Mouse (Mus musculus) adrenal gland, postnatal 36 days (tissue): Measurements from ENCODE around the gene Ttc38. TPM values are rescaled to one million over a fixed set of nuclear protein-coding genes. Genes with fewer than 3 reads are reported as not detected.

Experiments used
- DNase-seq, 2 experiments: peaks; one replicate each; pipeline ENCODE4 v3.0.0; 2021; ENCODE audit warnings: mixed read lengths in 1 of 2
- total RNA-seq, 2 experiments: library from RNA; stranded (reverse); gene quantifications; 2 replicates each; pipeline ENCODE4 v1.2.3; 2021

Ttc38 gene
- total RNA-seq, 2 experiments from 2014 or later: 17.0 to 21.4 TPM

DNA sequence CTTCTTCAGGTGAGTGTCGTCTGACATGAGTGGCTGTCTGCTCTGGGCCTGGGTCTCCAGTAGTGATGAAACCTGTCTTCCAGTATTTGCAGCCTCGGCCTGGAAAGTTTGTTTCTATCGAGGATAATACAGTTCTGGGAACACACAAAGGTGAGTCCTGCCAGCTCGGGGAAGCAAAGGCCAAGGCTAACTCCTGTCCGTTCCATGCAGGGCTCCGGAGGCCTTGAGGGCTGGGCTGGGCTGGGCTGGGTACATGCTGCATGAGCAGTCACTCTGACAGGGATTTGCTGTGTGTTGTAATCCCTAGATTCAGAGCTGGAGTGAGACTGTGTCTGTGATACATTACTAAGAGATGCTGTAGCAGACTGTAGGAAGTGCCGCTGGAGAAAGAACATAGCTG, 61.8 kb downstream of the Ttc38 start:
- peak; percentile 38 to 60 for DNase-seq

DNA sequence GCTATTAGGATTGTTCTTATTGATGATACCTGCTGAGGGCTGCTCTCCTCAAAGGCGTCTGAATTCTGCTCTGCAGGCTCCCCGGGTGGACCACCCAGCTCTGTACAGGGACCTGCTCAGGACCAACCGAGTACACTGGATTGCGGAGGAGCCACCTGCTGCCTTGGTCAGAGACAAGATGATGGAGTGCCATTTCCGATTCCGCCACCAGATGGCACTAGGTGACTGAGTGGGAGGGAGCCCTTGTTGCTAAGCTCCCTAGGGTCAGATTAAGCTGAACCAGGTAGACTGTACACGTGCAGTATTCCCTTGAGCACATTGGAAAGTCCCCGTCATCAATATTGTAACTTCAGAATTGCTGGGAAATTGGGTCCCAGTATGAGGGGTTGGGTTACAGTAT, 64.2 kb downstream of the Ttc38 start:
- DNase-seq: peak; percentile 84 to 85

DNA sequence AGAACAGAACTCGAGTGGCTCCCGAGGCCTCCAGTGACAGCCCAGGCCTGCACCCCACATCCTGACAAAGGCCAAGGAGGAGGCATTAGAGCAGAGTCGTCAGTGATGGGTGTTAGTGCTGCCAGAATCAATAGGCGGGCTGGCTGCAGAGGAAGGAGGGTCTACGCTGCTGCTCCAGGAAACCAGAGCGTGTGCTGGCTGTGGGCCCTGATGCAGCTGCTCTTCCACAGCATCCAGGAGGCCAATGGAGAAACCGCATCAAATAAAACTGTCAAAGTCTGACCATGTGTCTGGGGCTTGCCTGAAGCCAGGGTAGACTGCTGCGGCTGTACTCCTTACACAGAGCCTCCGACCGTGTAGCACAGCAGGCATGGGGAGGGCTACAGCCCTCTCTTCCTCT, 65.0 kb downstream of the Ttc38 start:
- DNase-seq: no peak

DNA sequence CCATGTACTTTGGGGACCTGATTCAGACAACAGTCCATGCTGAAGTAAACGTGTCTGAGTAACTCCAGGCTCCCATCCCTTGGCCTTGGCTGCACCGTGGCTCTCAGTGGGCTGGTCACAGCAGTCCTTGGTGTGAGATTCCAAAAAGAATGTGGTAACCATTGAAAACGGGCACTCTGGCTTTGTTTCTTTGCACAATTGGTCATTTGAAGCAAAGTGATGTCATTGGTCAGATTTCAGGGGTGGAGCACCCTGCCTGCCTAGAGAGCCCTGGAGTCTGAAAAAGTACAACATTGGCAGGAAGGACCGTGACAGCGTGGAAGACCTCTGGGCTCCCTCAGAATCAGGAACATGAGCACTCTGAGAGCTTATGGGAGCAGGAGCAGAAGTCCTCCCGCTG, 67.3 kb downstream of the Ttc38 start:
- DNase-seq: peak in 1 of 2 experiments; percentile 36

- peak in 1 of 2 experiments; percentile 54 for DNase-seq
Measured at GRCm38 (mm10) chr15:85900318-85900717, 68.2 kb downstream of the Ttc38 start.

- peak in 1 of 2 experiments; percentile 70 for DNase-seq
Measured at GRCm38 (mm10) chr15:85900801-85901200, 68.7 kb downstream of the Ttc38 start.

GRCm38 (mm10) chr15:85902505-85902904, 70.4 kb downstream of the Ttc38 start:
- DNase-seq: no peak

DNA sequence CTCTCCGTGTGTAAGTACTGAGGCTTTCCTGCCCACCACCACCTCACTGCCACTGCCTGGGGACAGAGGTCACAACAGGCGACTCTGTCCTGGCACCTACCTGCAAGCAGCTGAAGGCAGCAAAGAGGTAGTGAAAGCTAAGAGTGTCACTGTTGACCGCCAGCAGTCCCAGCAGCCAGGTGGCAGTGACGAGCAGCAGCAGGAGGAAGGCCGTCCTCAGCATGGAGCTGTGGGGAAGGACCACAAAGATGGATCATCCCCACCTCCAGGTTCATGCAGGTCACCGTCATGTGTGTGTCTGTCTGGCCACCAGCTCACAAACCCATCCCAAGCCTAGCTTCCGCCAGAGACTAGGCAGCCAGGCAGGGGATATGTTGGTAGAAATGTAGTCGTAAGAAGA, 71.7 kb downstream of the Ttc38 start:
- DNase-seq: peak in 1 of 2 experiments; percentile 33

Other genes starting within 250 kb of the Ttc38 start
- gene Wnt7b, start 249.8 kb upstream of the Ttc38 start, total RNA-seq: under 1 TPM; 0.49 to 0.96 TPM
- 10 to 100 TPM; 23.9 to 38.5 TPM for gene Ppara, start 97.3 kb upstream of the Ttc38 start, total RNA-seq
- gene Cdpf1, start 20.6 kb upstream of the Ttc38 start, total RNA-seq: 10 to 100 TPM; 15.3 to 27.0 TPM
- under 1 TPM; 0.20 to 0.26 TPM for gene Pkdrej, start 10.6 kb upstream of the Ttc38 start, total RNA-seq
- 1 to 10 TPM; 1.1 to 1.6 TPM for gene Gtse1, start 27.4 kb downstream of the Ttc38 start, total RNA-seq
- 10 to 100 TPM; 22.7 to 24.2 TPM for gene Trmu, start 47.0 kb downstream of the Ttc38 start, total RNA-seq
- gene Celsr1, start 201.5 kb downstream of the Ttc38 start, total RNA-seq: 1 to 10 TPM; 5.1 to 6.3 TPM
- 10 to 100 TPM; 13.9 to 18.7 TPM for gene Gramd4, start 225.4 kb downstream of the Ttc38 start, total RNA-seq